Mouse (Mus musculus) T-cell, adult 2 months (primary cell): Measurements from ENCODE around the gene Vps54.

Experiments used
- DNase-seq: peaks from one replicate; pipeline ENCODE4 v3.0.0; 2022; ENCODE audit warnings: low spot score

Gene Vps54

DNA sequence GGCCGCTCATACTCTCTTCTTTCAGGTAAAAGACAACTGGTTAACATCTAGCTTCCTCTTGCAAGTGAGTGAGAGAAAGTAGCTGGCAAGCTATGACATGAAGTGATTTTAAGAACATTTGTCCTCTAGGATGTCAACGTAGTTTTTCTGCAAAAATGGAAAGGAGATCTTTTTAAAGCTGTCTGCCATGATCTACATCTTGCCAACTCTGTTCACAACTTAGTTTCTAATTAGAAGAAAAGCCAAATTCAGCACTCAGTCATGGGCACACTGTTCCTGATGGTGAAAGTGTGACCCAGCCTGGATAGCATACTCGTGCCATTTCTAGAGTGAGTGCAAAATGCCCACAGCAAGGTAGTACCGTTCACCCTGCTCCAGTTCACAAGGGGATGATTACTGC is 100.0 kb downstream of the Vps54 start:
- DNase-seq, result no peak

DNA sequence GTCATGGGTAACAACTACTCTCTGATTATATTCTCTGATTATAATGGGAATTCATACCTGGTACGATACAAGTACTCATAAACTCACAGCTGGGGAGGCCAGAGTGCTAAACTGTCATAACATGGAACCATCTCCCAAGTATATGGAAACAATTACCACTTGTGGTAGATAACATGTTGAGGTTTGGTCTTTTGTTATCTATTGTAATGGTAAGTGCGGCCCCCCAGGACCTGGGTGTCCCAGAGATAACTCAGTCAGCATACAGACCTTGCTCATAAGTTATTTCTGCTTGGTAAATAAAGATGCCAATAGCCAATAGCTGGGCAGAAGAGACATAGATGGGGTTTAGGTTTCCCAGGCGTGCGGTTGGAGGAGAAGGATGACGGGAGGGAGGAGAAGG is 104.4 kb downstream of the Vps54 start:
- no peak for DNase-seq

GRCm38 (mm10) chr11:21346020-21346419 is 106.9 kb downstream of the Vps54 start:
- DNase-seq, result no peak

- DNase-seq, result no peak
These were observed 109.8 kb downstream of the Vps54 start for GRCm38 (mm10) chr11:21348890-21349289.

DNA sequence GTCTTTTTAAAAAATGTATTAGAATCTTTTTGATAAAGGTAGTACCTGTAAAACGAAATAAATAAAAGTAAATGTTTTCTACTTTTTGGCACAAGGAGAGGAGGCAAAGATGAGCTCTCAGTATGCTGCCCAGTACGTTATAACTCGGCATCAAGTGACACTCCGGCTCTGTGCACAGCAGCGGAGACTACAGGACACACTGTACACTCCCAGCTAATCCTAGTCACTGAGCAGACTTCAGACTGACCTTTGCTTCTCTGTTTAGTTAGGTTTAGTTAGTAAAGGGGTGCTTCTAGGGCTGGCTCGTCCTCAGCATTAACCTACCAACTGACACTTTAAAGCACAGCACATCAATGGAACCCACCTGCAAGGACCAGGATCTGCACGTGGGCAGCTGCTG is 112.2 kb downstream of the Vps54 start:
- no peak for DNase-seq

DNA sequence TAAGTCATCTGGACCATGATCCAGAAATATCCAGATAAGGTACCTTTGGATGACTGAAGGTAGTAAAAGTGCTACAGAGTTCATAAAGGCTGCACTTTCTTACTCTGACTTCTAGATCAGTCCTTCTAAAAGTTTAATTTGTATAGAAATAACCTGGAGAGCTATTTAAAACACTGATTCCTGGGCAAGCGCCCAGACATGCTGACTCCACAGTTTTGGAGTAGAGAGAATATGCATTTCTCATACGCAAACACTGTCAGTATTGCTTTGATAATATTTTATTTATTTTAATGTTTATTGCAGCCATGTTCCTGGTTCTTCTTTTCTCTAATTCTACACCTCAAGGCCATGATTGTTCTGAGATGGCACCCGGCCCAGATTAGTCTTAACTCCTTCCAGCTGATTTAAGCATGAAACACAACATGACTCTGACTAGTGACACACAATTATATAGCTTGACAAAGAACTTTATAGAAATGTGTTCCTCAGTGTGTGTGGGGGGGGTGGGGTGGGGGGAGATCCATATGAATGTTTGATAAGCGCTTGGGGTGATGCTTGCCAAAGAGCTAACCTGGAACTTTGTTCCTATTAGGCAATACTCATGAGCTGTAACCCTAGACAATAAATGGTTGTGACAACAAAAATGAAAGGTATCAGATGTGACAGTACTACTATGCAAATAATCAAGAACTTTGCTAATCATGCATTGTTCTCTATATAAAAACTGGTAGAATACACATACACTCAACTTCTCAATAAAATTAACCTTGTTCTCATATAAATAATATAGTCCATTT is 124.3 kb downstream of the Vps54 start:
- DNase-seq, result no peak

- DNase-seq, result no peak
These were observed 129.4 kb downstream of the Vps54 start for GRCm38 (mm10) chr11:21368466-21368865.

DNA sequence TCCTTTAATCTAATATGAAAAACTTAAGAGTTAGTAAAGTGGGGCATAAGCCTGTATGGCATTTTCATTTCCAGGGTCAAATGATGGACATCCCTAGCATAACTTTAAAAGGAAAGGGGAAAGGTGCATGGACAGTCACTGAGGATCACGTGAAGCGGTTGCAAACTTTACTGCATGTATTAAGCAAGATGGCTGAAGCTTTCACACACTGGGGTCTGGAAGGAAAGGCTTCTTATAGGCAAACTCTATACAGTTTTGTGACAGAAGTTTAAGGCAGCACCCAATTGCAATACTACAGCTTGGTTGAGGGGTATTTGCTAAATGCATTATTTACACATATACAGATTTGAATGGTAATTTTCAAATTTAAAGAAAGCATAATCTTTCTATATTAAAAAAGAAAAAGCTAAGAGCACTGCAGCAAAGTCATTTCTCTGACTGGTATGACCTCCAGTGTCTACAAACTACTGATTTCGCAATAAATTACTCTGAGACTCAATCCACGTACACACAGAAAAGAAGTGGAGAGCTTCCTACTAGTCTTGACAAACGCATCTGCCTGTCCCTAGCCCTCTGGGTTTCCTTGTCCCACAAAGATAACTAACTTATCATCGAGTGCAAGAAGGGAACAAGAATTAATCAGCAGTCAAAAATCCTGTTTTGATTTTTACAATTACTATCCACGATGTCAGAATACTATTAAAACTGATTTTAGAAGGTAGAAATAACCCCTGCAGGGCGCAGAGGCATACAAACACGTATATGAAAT is 130.4 kb downstream of the Vps54 start:
- no peak for DNase-seq

GRCm38 (mm10) chr11:21370399-21371121 is 131.5 kb downstream of the Vps54 start:
- peak; percentile 39 for DNase-seq
